Mouse (Mus musculus): ENCODE measurements around the gene Cldnd1.

GRCm38 (mm10) chr16:58763076-58763475 is 35.4 kb downstream of the Cldnd1 start, which contains the start of gene Olfr172:
- TF ChIP-seq CTCF (IDR thresholded peaks at IDR 0.05; ENCODE audit: extremely low read depth, insufficient read depth, insufficient read length, insufficient replicate concordance) = no peak
- no peak for TF ChIP-seq POLR2A (IDR thresholded peaks at IDR 0.05; ENCODE audit: low read depth, low read length)
